Mouse (Mus musculus) limb, embryonic 14.5 days (tissue): ENCODE data around the gene Slfn8. TPM values are rescaled to one million over a fixed set of nuclear protein-coding genes. Genes with fewer than 3 reads are reported as not detected.

ENCODE experiments used
- ATAC-seq: fragments of 200-750 bp; cut with Nextera tagmentation; 2 replicates; pipeline ENCODE4 v1.8.0; 2017; ENCODE audit warnings: low read depth, moderate number of reproducible peaks, moderate TSS enrichment; ENCODE audit not compliant: low FRiP score
- DNase-seq: peaks from one replicate; pipeline ENCODE4 v3.0.0-alpha.2; 2015; ENCODE audit warnings: low spot score
- H3K27ac ChIP-seq: fragments of 300-500 bp; sonication (generic); replicated peaks from 2 replicates; pipeline ENCODE4 v1.5.1; 2014; ENCODE audit warnings: low read depth, mild to moderate bottlenecking, low read length, moderate library complexity, mixed read lengths
- H3K27me3 ChIP-seq: fragments of 300-500 bp; sonication (generic); 2 replicates; pipeline ENCODE4 v1.6.1; 2014; ENCODE audit warnings: low read length, mixed read lengths; ENCODE audit not compliant: control insufficient read depth, insufficient read depth
- H3K36me3 ChIP-seq: fragments of 300-500 bp; sonication (generic); 2 replicates; pipeline ENCODE4 v1.6.1; 2014; ENCODE audit warnings: mild to moderate bottlenecking, low read length, moderate library complexity, mixed read lengths; ENCODE audit not compliant: control insufficient read depth, insufficient read depth
- H3K4me1 ChIP-seq: fragments of 300-500 bp; sonication (generic); 2 replicates; pipeline ENCODE4 v1.6.1; 2014; ENCODE audit warnings: antibody characterized with exemption, low read length, mixed read lengths; ENCODE audit not compliant: control insufficient read depth, insufficient read depth
- H3K4me2 ChIP-seq: fragments of 300-500 bp; sonication (generic); replicated peaks from 2 replicates; pipeline ENCODE4 v1.6.1; 2014; ENCODE audit warnings: low read depth, mild to moderate bottlenecking, low read length, moderate library complexity; ENCODE audit not compliant: severe bottlenecking
- H3K4me3 ChIP-seq: fragments of 300-500 bp; sonication (generic); replicated peaks from 2 replicates; pipeline ENCODE4 v1.5.1; 2014; ENCODE audit warnings: low read length
- H3K9ac ChIP-seq: fragments of 300-500 bp; sonication (generic); 2 replicates; pipeline ENCODE4 v1.6.1; 2014; ENCODE audit warnings: mild to moderate bottlenecking, low read depth, low read length, moderate library complexity; ENCODE audit not compliant: severe bottlenecking
- H3K9me3 ChIP-seq: fragments of 300-500 bp; sonication (generic); 2 replicates; pipeline ENCODE4 v1.6.1; 2016; ENCODE audit warnings: low read length; ENCODE audit not compliant: control insufficient read depth
- POLR2A ChIP-seq: fragments of 200-500 bp; IDR thresholded peaks from 2 replicates; pipeline ENCODE4 v1.8.0; 2012; ENCODE audit warnings: inconsistent platforms, mild to moderate bottlenecking, moderate library complexity, borderline replicate concordance; ENCODE audit not compliant: insufficient read depth, insufficient read length; ENCODE audit errors: extremely low read depth
- WGBS: fragments of 180-500 bp; shearing (Covaris S2); extraction: QIAGEN DNeasy Blood & Tissue Kit; methylation state at CpG from one replicate; pipeline ENCODE4 v1.1.7; 2014; 5-methylcytosine and 5-hydroxymethylcytosine counted together
- polyA plus RNA-seq, 2 experiments: library from polyadenylated mRNA; depleted of rRNA in 1 of 2; stranded (reverse) in 1 of 2; unstranded in 1 of 2; fragments of >200 nt; fragmentation: Nextera tagmentation in 1 of 2; extraction: Ambion mirVana in 1 of 2; gene quantifications; 2 replicates each; pipeline versions ENCODE4 v1.2.1 to v1.2.3; 2012 to 2014

Gene Slfn8
- polyA plus RNA-seq, 2 experiments, result 0.48 TPM

DNA sequence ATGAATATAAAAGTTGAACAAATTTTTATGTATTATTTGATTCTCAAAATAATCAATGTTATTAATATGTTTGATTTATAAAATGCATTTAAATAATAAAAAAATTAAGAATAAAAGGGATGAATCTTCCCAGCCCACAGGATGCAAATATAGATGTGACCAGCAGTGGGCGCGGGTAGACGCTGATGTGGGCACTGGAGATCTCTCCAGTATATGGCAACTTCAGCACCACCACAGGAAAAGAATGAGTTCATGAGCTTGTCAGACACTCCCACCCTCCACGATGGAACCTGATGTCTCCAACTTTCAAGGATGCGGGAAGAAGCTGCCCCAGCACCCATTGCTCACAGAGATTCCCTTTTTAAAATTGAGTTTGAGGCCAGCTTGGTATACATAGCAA, 37.3 kb upstream of the Slfn8 start:
- Histone ChIP-seq H3K4me1 (no peaks in the 10 kb centered on the region), H3K36me3 (no peaks in the 10 kb centered on the region), H3K4me2 (no peak overlapping the region), H3K4me3 (no peak overlapping the region), H3K27me3 (no peaks in the 10 kb centered on the region), H3K9me3 (no peaks in the 10 kb centered on the region), H3K27ac (no peak overlapping the region), H3K9ac (no peak overlapping the region)
- no peak for ATAC-seq
- no peak for TF ChIP-seq POLR2A
- WGBS, result 4% methylated on average over 5 of the region's 5 CpGs
- peak; percentile 34 for DNase-seq

DNA sequence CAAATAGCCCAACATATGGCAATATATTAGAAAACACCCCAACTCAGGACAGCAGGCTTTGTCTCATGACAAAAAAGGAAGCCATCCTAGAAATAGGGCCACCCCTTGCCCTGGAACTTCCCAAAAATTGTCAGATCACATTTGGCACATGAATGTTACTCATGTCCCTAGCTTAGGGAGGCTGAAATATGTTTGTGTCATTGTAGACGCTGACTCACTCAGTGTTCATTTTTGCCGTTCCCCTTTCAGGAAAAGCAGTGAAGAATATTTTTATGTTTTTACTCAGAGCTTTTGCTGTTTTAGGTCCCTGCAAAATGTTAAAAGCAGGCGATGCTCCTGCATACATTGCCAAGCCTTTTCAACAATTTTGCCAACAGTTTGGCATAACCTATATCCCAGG, 25.0 kb upstream of the Slfn8 start:
- Histone ChIP-seq H3K4me2 (no peak overlapping the region), H3K4me3 (no peak overlapping the region), H3K4me1 (no peaks in the 10 kb centered on the region), H3K9ac (no peak overlapping the region), H3K27me3 (no peaks in the 10 kb centered on the region), H3K27ac (no peak overlapping the region), H3K36me3 (no peaks in the 10 kb centered on the region), H3K9me3 (no peaks in the 10 kb centered on the region)
- no peak for TF ChIP-seq POLR2A
- WGBS, result 91% methylated on average over 3 of the region's 3 CpGs
- DNase-seq (no peak), ATAC-seq (no peak)

DNA sequence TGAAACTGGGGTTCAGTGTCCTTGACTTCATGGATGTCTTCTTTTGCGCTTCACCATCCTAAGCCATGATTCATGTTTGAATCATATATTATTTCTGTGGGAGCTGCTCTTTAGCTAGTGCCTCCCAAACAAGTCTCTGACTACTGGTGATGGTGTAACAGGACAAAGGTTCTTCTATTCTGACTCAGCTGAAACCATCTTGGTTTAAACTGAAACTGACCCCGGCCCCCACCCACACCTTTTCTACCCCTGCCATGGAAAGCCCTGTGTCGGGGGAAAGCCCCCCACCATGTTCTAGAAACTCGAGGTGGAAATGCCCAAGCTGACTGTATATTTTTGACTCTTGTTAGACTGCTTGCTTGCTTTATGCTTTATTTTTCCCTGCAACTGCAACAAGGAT, 23.3 kb upstream of the Slfn8 start:
- DNase-seq, result no peak
- no peak for TF ChIP-seq POLR2A
- H3K4me3 ChIP-seq, result no peak overlapping the region
- H3K36me3 ChIP-seq, result no peaks in the 10 kb centered on the region
- H3K27ac ChIP-seq, result no peak overlapping the region
- H3K4me2 ChIP-seq, result no peak overlapping the region
- no peaks in the 10 kb centered on the region for H3K27me3 ChIP-seq
- no peak for ATAC-seq
- no peak overlapping the region for H3K9ac ChIP-seq
- WGBS, result 79% methylated on average over 4 of the region's 4 CpGs
- H3K9me3 ChIP-seq, result no peaks in the 10 kb centered on the region
- H3K4me1 ChIP-seq, result no peaks in the 10 kb centered on the region

DNA sequence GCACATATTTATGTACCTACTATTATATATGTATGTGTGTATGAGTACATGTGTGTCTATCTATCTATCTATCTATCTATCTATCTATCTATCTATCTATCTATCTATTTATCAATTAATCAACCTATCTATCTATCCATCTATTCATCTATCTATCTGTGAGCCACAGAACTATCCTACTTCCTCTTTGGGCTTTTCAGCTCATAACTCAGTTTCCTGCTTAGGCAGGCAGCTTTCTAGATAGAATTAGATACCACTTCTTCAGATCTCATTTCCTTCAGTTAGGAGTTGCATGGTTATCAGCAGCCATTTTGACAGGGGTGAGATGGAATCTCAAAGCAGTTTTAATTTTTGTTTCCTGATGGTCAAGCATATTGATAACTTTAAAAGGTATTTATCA, 20.4 kb upstream of the Slfn8 start:
- Histone ChIP-seq H3K27ac (no peak overlapping the region), H3K4me3 (no peak overlapping the region), H3K9me3 (no peaks in the 10 kb centered on the region), H3K4me1 (no peaks in the 10 kb centered on the region), H3K9ac (no peak overlapping the region), H3K4me2 (no peak overlapping the region), H3K36me3 (no peaks in the 10 kb centered on the region), H3K27me3 (no peaks in the 10 kb centered on the region)
- TF ChIP-seq POLR2A, result no peak
- no peak for DNase-seq
- no peak for ATAC-seq

DNA sequence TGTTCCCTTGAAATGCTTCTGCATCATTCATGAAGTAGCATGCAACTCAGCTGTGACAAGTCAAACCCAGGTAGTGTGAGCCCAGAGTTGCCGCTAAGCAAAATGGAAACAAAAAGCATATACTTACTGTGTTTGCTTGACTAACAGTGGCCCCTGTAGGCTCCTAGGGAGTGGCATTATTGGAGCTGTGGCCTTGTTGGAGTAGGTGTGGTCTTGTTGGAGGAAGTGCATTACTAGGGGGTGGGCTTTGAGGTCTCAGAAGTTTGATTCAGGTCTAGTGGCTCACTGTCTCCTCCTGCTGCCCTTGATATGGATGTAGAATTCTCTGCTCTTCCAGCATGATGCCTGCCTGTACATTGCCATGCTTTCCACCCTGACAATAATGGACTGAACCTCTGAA, 19.7 kb upstream of the Slfn8 start:
- Histone ChIP-seq H3K4me2 (no peak overlapping the region), H3K9me3 (no peaks in the 10 kb centered on the region), H3K27me3 (no peaks in the 10 kb centered on the region), H3K9ac (no peak overlapping the region), H3K36me3 (no peaks in the 10 kb centered on the region), H3K4me3 (no peak overlapping the region), H3K4me1 (no peaks in the 10 kb centered on the region), H3K27ac (no peak overlapping the region)
- WGBS, result 19% methylated on average over 1 of the region's 1 CpGs
- TF ChIP-seq POLR2A, result no peak
- no peak for DNase-seq
- no peak for ATAC-seq

DNA sequence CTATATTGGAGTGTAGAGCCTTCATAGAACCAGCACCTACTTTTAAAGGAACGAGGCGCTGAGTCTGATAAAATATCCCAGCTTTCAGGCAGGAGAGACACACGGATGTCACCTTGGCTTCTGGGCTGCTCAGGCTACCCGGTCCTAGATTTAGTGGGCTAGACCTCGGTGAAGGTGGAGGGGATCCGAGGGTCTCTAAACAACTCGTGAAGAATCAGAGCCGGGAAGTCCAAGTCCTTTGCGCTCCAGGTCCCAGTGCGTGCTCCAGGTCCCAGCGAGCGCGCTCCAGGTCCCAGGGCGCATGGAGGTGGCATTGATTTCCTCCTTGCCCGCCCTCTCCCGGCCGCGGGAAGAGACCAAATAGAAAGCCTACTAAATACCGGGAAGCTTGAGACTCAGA, 19.2 kb upstream of the Slfn8 start:
- no peak for TF ChIP-seq POLR2A
- Histone ChIP-seq H3K9me3 (no peaks in the 10 kb centered on the region), H3K36me3 (no peaks in the 10 kb centered on the region), H3K9ac (no peak overlapping the region), H3K4me1 (no peaks in the 10 kb centered on the region), H3K4me3 (0 out of 2 replicates have a peak overlapping the region, but pooled peaks have one; percentile 6), H3K4me2 (no peak overlapping the region), H3K27me3 (no peaks in the 10 kb centered on the region), H3K27ac (no peak overlapping the region)
- WGBS, result 20% methylated on average over 19 of the region's 19 CpGs
- no peak for ATAC-seq
- DNase-seq, result no peak
